Mouse (Mus musculus): ENCODE results near the gene Erg.

The Erg gene

GRCm38 (mm10) chr16:95586311-95586602 is at the start of gene Erg:
Erg (minus strand) TSS chr16:95586593.
- DNase-seq: no peak

GRCm38 (mm10) chr16:95631816-95632215 is 45.4 kb upstream of the Erg start:
- no peak for DNase-seq

- DNase-seq: no peak
Observed at GRCm38 (mm10) chr16:95623876-95624770, 37.7 kb upstream of the Erg start.

GRCm38 (mm10) chr16:95623056-95623455 is 36.7 kb upstream of the Erg start:
- DNase-seq: no peak

- DNase-seq: no peak
Observed at GRCm38 (mm10) chr16:95619859-95620325, 33.5 kb upstream of the Erg start.

GRCm38 (mm10) chr16:95618206-95618605 is 31.8 kb upstream of the Erg start:
- DNase-seq: no peak

- no peak for DNase-seq
Observed at GRCm38 (mm10) chr16:95617720-95618119, 31.3 kb upstream of the Erg start.

GRCm38 (mm10) chr16:95615579-95615978 is 29.2 kb upstream of the Erg start:
- DNase-seq: peak; percentile 11

- DNase-seq: no peak
Observed at GRCm38 (mm10) chr16:95614482-95614881, 28.1 kb upstream of the Erg start.

GRCm38 (mm10) chr16:95611982-95612746 is 25.8 kb upstream of the Erg start:
- DNase-seq: no peak

GRCm38 (mm10) chr16:95608624-95609023 is 22.2 kb upstream of the Erg start:
- no peak for DNase-seq

- DNase-seq: peak; percentile 69
Observed at GRCm38 (mm10) chr16:95605304-95605703, 18.9 kb upstream of the Erg start.

- DNase-seq: no peak
Observed at GRCm38 (mm10) chr16:95602504-95602903, 16.1 kb upstream of the Erg start.

GRCm38 (mm10) chr16:95601807-95602206 is 15.4 kb upstream of the Erg start:
- no peak for DNase-seq

- DNase-seq: no peak
Observed at GRCm38 (mm10) chr16:95601219-95601580, 14.8 kb upstream of the Erg start.

GRCm38 (mm10) chr16:95600572-95601218 is 14.3 kb upstream of the Erg start:
- DNase-seq: no peak

- DNase-seq: no peak
Observed at GRCm38 (mm10) chr16:95598930-95599329, 12.5 kb upstream of the Erg start.

- no peak for DNase-seq
Observed at GRCm38 (mm10) chr16:95597578-95597951, 11.2 kb upstream of the Erg start.

- DNase-seq: no peak
Observed at GRCm38 (mm10) chr16:95596884-95597577, 10.6 kb upstream of the Erg start.

GRCm38 (mm10) chr16:95588849-95589248 is 2.5 kb upstream of the Erg start:
- DNase-seq: no peak

GRCm38 (mm10) chr16:95586726-95587125 is 333 bp upstream of the Erg start:
- DNase-seq: no peak

GRCm38 (mm10) chr16:95585541-95586310 is 667 bp downstream of the Erg start:
- peak; percentile 35 for DNase-seq

Data from kidney, postnatal 14 days (tissue).